Mouse (Mus musculus) adrenal gland, postnatal 14 days (tissue): Measurements from ENCODE around the gene Exd1. TPM values are rescaled to one million over a fixed set of nuclear protein-coding genes. Genes with fewer than 3 reads are reported as not detected.

Experiments used
- DNase-seq: peaks from one replicate; pipeline ENCODE4 v3.0.0; 2021; ENCODE audit warnings: mixed read lengths
- long read RNA-seq, 2 experiments: library from polyadenylated mRNA; stranded (forward); transcript quantifications; one replicate each; pipeline ENCODE4 v2.0.0; 2021
- total RNA-seq: library from RNA; stranded (reverse); gene quantifications from 2 replicates; pipeline ENCODE4 v1.2.3, GENCODE M21; 2021

Exd1 gene
- 0.98 and 1.4 TPM in 2 replicates for total RNA-seq
- long read RNA-seq, experiment 1: 0 reads
- long read RNA-seq, experiment 2, partial matches to known transcripts: 1 of 1 reads
- long read RNA-seq, experiment 2, other reads (novel, unspliced or antisense): 0 of 1 reads

DNA sequence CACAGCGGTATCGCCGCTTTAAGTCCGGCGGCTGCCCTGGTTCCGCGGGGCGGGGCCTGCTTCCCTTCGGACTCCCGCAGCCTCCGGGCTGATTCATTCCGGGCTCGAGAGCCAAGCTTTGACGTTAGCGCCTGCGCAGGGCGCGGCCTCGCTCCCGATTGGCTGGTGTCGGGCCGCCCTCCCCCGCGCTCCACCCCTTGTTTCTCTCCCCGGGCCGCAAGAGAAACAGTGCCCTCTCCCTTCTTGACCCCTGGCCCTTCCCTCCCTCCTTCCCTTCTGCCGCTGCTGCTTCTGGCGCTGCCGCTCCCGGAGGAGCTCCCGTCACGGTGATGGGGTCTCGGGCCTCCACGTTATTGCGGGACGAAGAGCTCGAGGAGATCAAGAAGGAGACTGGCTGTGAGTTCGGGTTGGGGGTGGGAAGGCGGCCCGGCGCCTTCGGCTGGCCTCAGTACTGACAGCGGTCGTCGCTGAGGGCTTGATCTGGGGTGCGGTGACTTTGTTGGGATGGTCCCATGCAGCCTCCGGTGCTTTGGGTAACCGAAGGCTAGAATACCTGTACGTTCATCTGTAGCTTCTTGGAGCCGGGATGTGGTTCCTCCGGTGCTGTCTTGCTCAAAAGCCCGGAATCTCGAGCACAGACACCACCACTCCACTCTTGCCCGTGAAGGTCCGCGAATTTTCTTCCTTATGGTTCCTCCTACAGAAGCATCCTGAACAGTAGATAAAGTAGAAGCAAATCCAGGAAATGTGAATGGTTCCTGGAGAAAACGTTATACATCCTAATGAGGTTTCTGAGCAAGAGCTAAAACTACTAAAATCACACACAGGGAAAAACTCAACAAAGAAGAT, at the start of gene Exd1, which contains the start of gene Chp1:
Gene Exd1 (minus strand): TSS at position 106 of the 849 bp plus-strand sequence.
Gene Chp1 (plus strand): TSS at position 176 of the 849 bp plus-strand sequence.
- DNase-seq: peak; percentile 100

DNA sequence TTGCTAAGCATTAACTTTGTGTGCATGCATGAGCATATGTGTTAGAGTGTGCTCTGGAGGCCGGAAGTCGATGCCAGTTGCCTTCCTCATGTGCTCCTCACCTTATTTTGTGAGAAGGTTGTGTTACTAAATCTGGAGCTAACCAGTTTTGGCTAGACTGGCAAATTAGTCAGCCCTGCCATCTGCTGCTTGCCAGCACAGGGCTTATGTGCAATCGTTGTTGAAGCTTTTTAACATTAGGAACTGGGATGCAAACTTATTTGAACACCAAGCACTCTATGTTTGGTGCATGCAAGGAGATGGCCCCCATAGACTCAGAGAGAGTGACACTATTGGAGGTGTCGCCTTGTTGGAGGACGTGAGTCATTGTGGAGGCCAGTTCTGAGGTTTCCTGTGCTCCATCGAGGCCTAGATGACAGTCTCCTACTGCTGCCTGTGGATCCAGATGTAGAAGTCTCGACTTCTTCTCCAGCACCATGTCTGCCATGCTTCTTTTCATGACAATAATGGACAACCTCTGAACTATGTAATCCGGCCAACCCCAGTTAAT, 49.4 kb upstream of the Exd1 start:
- peak; percentile 24 for DNase-seq

DNA sequence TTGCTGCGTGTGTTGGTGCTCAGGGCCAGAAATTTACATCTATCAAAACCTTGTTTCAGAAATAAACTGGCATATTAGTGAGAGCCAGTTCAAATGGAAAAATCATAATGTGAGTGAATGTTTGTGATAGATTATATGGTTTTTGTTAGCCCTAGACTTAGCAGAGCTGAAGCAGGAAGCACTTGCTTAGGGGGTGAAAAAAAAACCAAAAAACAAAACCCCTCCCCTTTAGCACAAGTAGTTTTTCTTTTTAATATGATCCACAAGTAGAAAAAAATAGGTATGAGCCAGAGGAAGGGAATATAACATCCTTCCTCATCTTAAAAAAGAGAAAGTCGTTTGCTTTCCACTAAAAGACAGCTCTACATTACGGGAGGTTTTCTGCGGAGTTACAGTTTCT, 47.9 kb upstream of the Exd1 start:
- no peak for DNase-seq

DNA sequence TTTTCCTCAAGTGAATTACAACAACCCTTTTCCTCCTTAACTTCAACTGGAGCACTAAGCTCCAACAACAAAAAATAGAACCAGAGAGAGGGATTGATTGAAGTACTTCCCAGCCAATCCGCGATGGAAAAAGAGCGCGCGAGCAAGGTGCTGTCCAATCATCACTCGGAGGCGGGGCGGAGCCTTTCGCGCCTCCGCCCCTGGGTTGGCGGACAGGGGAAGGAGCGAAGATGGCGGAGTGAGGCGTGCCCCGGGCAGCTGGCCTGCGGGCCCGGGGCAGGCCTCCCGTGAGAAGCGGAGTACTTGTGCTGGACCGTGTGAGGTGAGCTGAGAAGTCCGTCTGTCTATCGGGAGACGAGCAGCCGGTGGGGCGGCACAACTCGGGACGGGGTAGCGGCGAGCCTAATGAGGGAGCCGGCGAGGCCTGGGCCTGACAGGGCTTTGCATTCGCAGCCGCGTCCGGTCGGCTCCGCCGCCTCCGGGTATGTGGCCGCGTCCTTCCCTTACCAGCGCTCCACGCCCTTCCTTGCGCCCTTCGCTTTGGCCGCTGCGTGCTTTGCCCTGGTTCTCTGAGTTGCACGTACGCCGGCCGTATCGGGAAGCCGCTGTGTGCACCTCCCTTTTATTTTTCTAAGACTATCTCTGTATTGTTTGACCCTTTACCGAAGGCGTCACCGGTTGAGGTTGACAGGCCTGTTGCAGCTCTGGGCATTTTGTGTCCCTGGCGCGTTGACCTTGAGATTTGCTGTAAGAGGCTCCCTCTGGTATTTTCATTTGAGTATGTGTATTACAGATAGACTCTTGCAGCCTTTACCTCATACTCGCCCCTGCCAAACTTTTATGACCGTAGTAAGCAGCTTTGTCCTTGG, 46.9 kb upstream of the Exd1 start:
- DNase-seq: peak; percentile 98

DNA sequence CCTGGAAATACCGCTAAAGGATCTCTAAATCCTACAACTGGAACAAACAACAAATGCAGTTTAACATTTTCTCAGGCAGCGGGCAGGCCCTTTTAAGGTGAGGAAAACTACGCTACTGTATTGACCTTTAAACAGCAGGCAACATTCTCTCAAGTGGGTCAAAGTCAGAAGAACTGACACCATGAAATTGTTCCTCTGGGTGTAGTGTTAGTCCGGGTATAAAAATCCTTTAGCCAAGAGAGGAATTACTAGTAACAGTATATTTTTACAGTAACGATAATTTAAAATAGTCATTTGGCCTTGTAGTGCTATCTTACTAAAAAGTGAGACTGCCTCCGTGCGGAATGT, 46.3 kb upstream of the Exd1 start:
- peak; percentile 17 for DNase-seq

DNA sequence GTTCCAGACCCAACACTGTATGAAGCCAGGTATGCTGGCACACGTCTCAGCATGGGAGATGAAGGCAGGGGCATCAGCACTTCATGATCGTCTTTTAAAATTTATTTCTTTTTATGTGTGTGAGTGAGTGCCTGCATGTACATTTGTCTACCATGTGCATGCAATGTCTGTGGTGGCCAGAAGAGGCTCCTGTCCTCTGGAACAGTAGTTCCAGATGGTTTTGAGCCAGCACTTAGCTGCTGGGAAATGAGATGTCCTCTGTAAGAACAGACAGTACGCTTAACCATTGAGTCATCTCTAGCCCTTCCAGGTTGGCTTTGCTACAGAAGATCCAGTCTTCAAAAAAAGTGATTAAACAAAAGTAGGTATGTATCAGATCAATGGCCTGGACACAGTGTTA, 43.8 kb upstream of the Exd1 start:
- no peak for DNase-seq

DNA sequence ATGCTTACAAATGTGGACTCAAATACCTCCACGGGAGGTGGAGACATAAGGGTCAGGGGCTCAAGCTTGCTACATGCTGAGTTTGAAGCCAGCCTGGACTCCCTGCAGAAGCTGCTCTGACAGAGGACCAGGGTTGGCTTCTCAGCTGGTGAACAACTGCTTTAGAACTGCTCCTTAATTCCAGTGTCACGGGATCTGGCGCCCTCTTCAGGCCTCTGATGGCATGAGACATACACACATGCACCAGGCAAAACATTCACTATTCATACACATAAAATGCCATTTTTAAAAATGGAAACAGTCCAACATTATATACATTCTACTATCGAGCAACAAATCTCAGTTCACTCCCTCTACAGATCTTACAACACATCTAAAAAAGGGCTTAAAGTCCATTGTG, 40.0 kb upstream of the Exd1 start:
- peak; percentile 78 for DNase-seq

DNA sequence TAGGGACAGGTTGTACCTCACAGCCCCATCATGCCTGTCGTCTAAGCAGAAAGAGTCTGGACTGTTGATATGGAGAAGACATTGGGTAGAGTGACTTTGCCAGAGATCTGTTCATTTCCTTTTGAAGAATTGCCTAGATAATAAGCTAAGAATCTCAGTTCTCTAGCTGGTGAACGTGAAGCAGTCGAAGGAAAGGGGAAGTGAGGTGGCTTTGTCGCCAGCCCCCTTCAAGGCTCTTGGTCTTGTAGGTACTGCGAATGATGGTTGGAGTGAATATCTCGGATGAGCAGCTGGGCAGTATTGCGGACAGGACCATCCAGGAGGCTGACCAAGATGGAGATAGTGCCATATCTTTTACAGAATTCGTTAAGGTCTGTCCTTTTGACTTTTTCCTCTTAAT, 36.9 kb upstream of the Exd1 start:
- no peak for DNase-seq

DNA sequence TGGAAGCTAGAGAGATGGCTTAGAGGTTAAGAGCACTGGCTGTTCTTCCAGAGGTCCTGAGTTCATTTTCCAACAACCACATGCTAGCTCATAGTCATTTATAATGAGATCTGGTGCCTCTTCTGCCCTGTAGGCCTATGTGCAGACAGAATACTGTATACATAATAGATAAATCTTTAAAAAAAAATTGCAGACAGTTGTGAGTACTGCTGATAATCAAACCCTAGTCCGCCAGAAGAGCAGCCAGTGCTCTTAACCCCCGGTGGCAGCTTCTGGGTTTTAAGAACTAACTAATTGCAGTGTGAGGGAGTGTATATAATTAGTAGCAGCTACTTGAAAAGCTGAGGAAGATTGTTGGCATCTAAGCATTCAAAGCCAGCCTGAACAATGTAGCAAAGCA, 36.0 kb upstream of the Exd1 start:
- DNase-seq: no peak

DNA sequence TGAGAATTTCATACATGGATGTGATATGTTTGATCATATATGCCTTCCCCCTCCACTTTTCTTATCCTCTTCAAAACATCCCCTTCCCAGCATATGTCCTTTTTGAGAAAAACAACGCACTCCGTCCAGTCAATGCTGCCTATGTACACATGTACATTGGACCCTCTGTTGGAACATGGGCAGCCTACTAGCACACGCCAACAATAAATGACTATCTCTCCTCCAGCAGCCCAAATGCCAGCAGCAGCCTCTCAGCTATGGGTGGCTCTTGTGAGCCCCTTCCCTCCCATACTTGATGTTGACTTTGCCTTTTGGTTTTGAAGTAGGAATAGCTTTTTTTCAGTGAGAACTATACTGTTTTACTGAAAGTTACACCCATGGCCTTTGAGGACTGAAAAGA, 34.1 kb upstream of the Exd1 start:
- no peak for DNase-seq

DNA sequence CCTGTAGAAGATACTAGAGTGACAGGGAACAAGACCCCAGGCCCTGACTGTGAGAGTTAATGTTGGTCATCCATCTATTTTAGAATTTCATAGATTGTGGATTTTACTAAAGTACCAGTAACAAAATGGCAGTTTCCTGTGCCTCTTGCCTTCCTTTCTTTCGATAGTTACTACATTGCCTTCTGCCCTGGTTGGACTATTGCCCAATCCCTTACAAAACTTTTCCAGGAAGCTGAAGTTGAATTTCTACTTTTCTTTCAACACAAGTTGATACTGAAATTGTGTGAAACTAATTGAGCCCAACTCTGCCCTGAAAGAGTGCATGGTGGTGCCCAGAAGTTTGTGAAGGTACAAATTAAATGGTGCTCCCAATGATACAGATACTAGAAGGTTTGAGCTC, 25.0 kb upstream of the Exd1 start:
- DNase-seq: peak; percentile 37

DNA sequence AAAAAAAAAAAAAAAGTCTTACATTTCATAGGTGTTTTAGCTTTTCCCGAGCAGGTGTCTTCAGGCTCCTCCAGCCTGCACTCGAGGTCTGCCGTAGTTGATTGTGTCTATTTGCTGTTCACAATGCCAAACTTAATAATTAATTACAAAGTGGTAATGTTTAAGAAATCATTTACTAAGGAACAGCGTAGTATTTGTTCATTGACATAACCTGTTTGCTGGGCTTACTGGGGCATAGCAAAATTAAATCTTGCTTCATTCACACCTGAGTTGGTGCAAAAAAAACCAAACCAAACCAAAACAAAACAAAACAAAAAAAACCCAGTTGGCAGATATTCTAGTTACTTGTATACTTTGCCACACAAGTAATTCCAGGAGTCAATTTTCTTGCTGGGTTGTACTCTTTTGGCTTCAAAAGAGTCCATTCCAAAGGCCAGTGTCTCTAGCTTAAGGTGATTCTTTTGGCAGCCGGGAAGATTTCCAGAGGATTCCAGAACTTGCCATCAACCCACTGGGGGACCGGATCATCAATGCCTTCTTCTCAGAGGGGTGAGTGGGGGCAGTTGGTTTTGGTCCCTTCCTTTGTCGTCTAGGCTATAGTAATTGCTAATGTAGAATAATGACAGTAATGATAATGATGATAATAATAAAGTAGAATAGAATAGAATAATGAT, 18.9 kb upstream of the Exd1 start:
- DNase-seq: no peak

DNA sequence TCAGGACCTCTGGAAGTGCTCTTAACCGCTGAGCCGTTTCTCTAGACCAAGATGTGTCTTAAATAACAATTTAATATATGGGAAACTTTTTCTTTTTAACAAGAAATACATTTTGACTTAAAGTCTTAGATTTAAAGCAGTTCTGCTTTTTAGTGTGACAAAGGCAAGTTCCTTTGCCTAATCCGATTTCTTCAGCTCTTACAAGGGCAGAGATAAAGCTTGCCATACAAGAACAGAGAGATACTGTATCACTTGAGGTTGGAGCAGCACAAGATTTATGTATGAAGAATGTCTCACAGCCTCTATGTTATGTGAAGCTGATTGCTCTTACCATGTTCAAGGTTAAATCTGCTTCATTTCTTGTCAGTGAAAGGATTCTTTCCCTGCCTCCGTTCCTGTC, 17.9 kb upstream of the Exd1 start:
- no peak for DNase-seq

DNA sequence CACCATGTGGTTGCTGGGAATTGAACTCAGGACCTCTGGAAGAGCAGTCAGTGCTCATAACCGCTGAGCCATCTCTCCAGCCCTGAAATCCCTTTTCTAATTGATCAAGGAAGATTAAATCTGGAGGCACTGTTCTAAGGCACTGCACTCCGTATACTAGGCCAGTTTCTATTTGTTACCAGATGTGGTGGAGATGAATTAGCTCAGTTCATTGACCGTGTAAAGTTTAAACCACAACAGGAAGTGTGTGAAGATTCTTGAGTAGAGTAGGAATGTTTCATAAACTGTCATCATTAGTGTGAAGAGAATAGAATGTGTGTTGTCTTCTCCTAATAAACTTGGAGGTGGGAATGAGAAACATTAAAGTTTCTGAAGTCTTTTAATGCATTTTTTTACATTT, 14.4 kb upstream of the Exd1 start:
- DNase-seq: no peak

DNA sequence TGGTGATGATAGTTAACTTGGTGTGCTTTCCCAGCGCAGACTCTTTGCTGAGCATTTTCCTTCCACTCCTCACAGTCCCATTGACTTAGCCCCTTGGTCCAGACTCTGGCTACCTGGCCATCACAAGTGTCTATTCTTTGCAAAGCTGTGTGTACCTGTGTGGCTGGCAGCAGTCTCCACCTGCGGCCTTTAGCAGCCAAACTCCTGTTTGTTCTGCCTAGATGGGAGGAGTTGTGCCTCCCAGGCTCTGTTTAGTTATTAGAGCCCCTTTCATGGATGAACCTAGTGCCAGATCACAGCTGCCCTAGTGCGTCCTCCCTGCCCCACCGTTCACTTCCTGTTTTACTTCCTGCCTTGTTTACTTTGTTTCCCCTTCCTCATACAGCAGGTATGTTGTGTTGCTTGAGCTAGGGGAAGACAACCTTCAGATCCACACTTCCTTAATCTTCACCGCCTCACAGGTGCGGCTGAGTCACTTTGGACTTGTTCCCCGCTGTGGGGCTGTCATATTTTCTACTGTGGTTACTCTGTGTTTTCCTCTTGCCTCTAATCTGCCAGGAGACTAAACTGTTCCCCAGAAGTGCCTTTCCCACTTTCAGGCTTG, 11.4 kb upstream of the Exd1 start:
- no peak for DNase-seq

DNA sequence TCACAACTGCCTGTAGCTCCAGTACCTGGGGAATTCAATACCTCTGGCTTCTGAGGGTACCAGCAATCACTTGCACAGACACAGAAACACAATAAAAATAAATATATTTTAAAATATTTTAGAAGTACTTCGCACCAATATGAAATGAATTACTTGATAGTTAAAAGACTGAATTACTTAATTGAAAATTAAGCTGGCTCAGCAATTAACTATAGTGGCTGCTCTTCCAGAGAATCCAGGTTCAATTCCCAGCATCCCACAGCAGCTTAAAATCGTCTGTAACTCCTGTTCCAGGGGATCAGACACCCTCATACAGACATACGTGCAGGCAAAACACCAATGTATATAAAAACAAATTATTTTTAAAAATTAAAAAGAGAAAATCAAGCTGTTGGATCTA, 10.6 kb upstream of the Exd1 start:
- no peak for DNase-seq

DNA sequence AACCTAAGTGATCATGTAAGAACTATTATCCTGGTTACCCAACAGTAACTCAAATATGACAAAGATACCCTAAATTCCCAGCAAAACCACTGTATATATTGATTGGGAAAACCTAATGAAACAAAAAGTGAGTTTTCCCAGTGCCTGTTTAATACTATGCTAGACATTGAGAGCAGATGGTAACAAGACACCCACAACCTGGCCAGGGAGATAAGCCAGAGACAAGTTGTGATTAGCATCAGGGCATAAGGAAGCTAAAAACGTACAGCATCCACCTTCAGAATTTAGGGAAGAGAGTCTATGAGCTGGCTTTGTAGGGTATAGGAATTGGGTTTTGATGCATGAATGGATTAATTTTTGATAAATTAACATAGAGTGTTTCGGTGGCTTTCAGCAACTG, 2.3 kb upstream of the Exd1 start:
- no peak for DNase-seq

DNA sequence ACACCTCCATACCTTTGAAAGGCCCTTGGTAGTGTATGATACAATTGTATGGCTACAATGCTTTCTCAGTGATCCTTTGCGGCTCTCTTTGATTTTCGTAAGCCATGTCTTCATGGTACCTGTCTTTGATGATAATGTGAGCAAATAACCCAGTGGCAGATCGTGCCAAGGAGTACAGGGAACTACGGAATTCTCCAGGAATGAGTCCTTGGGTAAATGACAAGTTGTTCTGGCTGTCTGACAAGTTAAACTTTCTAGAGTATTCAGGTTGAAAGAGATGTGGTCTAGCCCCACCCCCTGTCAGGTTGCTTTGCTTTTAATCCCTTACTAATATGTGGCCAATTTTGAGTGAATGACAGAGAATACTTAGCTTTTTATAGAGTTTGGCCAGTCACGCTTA, 1.3 kb upstream of the Exd1 start:
- DNase-seq: peak; percentile 9

DNA sequence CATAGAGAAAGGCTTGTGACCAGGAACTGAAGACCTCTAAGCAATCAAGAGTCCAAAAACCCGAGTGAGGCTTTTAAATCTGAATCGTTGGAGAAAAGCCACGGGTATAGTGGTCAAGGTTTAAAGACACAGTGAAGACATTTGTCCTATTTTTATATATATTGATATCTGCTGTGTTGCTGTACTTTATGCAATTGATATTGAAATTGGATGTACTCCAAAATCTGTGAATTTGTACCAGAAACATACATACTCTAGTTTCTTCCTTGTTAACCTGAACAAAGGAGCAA, 889 bp upstream of the Exd1 start:
- no peak for DNase-seq

DNA sequence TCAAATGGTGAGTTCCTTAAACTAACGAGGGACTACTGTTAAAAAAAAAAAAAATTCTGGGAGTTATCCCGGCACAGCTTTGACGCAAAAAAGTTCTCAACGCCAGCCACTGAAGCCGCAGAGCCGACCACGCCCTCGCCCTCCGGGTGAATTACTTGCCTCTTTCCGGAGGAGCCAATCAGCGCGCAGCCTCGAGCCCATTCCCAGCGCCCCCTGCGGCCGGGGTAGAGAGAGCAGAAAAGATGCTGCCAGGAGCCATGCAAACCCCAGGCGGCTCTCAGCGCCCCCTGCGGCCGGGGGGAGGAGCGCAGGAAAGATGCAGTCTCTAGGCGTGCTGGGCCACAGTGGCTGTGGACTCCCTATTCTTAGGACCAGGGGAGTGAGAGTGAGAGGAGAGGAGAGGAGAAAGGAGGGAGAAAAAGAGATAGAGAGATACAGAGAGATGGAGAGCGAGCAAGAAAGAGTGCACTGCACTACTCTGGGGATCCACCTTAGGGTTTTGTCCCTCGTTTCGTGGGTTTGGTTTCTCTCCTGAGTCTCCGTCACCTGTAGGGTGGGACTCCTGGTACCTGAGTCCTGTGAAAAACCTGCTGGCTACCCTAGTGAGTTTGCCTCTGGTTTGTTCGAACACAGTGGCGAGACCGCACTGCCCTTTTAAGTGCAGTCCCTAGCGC, 442 bp downstream of the Exd1 start:
- peak; percentile 95 for DNase-seq

DNA sequence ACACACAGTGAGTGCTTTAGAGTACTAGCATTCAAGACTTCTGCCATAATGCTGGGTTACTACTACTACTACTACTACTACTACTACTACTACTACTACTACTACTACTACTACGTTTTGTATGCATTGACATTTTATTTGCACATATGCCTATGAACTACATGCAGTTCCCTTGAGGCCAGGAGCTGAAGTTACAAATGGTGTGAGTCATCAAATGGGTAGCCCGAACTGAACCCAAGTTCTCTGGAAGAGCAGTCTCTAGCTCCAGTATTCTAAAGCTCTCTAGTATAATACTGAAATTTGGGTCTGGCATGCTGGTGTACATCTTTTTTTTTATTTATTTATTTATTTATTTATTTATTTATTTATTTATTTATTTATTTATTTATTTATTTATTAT, 3.8 kb downstream of the Exd1 start:
- no peak for DNase-seq

DNA sequence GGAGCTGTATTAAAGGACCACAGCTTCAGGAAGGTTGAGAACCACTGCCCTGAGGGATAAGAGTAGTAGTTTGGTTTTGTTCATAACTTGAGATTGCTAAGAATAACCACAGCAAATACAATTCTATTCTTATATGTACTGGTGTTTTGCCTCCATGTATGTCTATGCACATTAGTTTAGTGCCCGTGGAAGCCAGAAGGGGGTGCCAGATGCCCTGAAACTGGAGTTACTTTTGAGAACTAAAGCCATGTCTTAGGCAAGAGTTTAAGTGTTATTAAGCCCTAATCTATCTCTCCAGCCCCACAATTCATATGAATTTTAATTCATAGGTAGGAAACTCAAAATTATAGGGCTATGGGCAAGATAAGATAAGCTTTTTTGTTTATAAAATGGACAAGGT, 5.3 kb downstream of the Exd1 start:
- DNase-seq: peak; percentile 82
